Mouse (Mus musculus): Measurements from ENCODE around the gene Mrpl33.

DNA sequence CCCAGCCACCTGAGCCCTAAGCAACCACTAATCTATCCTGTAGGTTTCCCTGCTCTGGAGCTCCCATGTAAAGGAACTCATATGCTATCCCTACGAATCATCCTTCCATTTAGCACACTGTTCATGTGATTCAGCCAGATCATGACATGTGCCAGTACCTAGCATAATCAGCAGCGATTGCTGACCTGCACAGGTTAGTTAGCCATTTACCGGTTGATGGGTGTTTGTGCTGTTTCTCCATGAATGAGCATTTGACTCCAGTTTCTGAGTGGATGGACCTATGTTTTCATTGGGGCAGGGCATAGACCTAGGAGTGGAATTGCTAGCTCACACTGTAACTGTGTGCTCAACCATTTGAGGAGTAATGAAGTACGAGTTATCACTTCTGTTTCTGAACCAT is 11.2 kb upstream of the Mrpl33 start:
- TF ChIP-seq POLR2A (IDR thresholded peaks at IDR 0.05; ENCODE audit: low read depth, low read length) (no peak), CTCF (IDR thresholded peaks at IDR 0.05; ENCODE audit: extremely low read depth, insufficient read length, insufficient replicate concordance, low read depth, low read length) (no peak)
